Mouse (Mus musculus) myocyte (in vitro differentiated cells): ENCODE measurements at regions not wholly inside any gene's neighbourhood (a gene's known extent, or its start where the extent isn't known, plus 50 kb on each side); places are given as distances from the start of the nearest gene placed in this dataset.

Source experiments
- E2F4 ChIP-seq: IDR thresholded peaks from one replicate; pipeline ENCODE4 v1.6.1; 2011; ENCODE audit warnings: mild to moderate bottlenecking, control low read depth, moderate library complexity; ENCODE audit not compliant: insufficient read depth
- MYOD1 ChIP-seq, 3 experiments: IDR thresholded peaks; one replicate each; pipeline ENCODE4 v1.6.1; 2011; ENCODE audit warnings: control low read depth in 2 of 3, low read depth in 2 of 3, mild to moderate bottlenecking in 2 of 3, moderate library complexity in 1 of 3; ENCODE audit not compliant: insufficient read length in 2 of 3, control insufficient read depth in 1 of 3
- POLR2A ChIP-seq: IDR thresholded peaks from one replicate; pipeline ENCODE4 v1.6.1; 2011; ENCODE audit warnings: low read depth, mild to moderate bottlenecking, control low read depth, moderate library complexity; ENCODE audit not compliant: insufficient read length
- POLR2AphosphoS2 ChIP-seq: IDR thresholded peaks from one replicate; pipeline ENCODE4 v1.6.1; 2011; ENCODE audit warnings: low read depth, control low read depth; ENCODE audit not compliant: insufficient read length
- SRF ChIP-seq: IDR thresholded peaks from one replicate; pipeline ENCODE4 v1.6.1; 2011; ENCODE audit warnings: low read depth; ENCODE audit not compliant: control insufficient read depth, insufficient read length
- TCF12 ChIP-seq: IDR thresholded peaks from one replicate; pipeline ENCODE4 v1.6.1; 2011; ENCODE audit warnings: mild to moderate bottlenecking, control low read depth; ENCODE audit not compliant: poor library complexity, insufficient read depth, severe bottlenecking

DNA sequence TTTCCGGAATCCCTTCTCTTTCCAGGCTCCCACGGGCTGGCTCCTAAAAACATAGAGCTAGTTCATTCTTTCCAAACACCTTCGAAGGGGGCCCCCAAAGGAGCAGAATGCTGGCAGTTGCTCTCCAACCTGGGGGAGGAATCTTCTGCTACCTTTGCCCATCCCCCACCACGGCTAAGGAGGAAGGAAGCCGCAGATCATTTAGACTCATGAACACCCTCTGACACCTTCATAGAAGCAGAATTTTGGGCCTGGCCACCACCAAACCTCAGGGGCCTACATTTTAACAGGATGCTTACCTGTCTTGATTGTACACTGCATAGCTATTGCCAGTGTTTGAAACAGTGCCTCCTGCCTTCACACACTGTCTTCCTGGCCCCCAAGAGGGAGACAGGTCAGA, 369.3 kb upstream of the Jarid2 start:
- TF ChIP-seq POLR2A = no peak
- TF ChIP-seq SRF = no peak
- no peak for TF ChIP-seq MYOD1 (IDR thresholded peaks at IDR 0.05; ENCODE audit: control insufficient read depth in 1 of 3, insufficient read length in 2 of 3, low read depth in 2 of 3)
- TF ChIP-seq POLR2AphosphoS2 = no peak
- TF ChIP-seq TCF12 = no peak
- TF ChIP-seq E2F4 = no peak
